16 mouse cellular contexts compared by ENCODE assay signal in the genomic region with DNA sequence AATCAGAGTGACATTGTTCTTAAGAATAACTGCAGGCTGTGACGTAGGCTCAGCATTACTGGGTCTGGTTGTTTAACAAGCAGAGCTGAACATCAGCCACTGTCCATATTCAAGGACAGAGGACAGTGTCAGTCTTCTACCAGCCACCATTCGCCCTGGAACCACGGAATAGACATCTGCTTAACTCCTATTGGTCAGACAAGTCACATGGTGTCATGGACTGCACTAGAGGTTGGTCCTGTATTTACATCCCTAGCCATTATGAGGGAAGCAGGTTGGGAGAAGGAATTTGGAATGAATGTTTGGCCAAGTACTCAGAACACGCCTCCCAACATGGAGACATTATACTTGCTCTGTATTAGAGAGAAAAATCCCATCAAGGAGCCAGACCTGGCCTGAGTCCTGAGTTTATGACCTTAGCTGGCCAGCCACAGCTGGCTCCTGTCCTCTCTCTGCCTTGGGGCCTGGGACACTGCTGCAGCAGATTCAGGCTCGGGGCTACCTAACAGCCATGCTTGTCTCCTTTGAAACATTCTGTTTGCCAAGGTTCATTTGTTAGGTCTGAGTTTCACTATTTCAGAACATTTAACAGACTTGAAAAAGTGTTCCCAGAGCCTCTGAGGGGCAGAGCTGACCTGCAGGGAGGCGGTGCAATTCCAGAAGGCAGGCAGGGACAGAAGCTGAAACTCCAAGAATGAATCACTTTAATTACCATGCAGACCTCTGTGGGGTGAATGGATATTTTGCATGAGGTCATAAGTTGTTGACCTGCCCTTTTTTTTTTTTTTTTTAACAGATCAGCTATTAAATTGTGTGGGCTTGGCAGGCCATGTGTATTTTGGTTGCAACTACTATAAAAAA.
A peak's percentile ranks its signal among the peaks of the same experiment; 100 is the strongest.
DNase-seq lines count a peak whose midpoint lies in the region; ATAC-seq and TF ChIP-seq lines count a peak whose summit lies in the region.
"Had no signal": no experiment of that assay in that cellular context is flagged by ENCODE, and none has a peak within 500 bp of the region (broad histone marks: within the 10 kb centered on the region; RNA-seq: fewer than 3 reads in every experiment).

No protein-coding gene starts in this region.

- POLR2A ChIA-PET in Patski (lab: Charles Lee) = interaction anchor here (0.7 kb wide), 1 partner anchor 372 kb away, joined by 4 read pairs; no protein-coding TSS in a partner anchor

- ATAC-seq in Patski = peak; percentile 75
- peak; percentile 78; the same call in 1 of the 2 replicates for ATAC-seq in kidney, embryonic 16.5 days (ENCODE audit: low FRiP score, low TSS enrichment)
- ATAC-seq in hindbrain, embryonic 12.5 days (ENCODE audit: low FRiP score) = no peak
- ATAC-seq in midbrain, embryonic 15.5 days (replicated peaks) = no peak
- ATAC-seq: hindbrain, postnatal 0 days had no signal

- no peak overlapping the region for H3K4me2 ChIP-seq in kidney, embryonic 16.5 days (replicated peaks; ENCODE audit: low read depth, low read length)
- no peak overlapping the region for H3K4me2 ChIP-seq in hindbrain, embryonic 12.5 days (replicated peaks)
- no peak overlapping the region for H3K4me2 ChIP-seq in midbrain, embryonic 15.5 days
- H3K4me2 ChIP-seq: midbrain, embryonic 12.5 days; neural tube, embryonic 12.5 days had no signal

- no peak overlapping the region for H3K9ac ChIP-seq in kidney, embryonic 16.5 days (replicated peaks; ENCODE audit: low read length)
- no peak overlapping the region for H3K9ac ChIP-seq in hindbrain, embryonic 12.5 days
- no peak overlapping the region for H3K9ac ChIP-seq in midbrain, embryonic 15.5 days
- H3K9ac ChIP-seq: midbrain, embryonic 12.5 days; neural tube, embryonic 12.5 days had no signal

- peak overlapping the region; percentile 6; the same call in 1 of the 2 replicates for H3K27ac ChIP-seq in kidney, embryonic 16.5 days (ENCODE audit: low read length)
- no peak overlapping the region for H3K27ac ChIP-seq in hindbrain, embryonic 12.5 days
- H3K27ac ChIP-seq in midbrain, embryonic 15.5 days = no peak overlapping the region
- H3K27ac ChIP-seq: hindbrain, postnatal 0 days; layer of hippocampus, adult 2 months; midbrain, embryonic 12.5 days; neural tube, embryonic 12.5 days had no signal

- peak; percentile 39 for TF ChIP-seq CTCF in Patski (IDR thresholded peaks at IDR 0.05)

- peak; percentile 3 to 16 for DNase-seq in adrenal gland, postnatal 36 days
- no peak for DNase-seq in adrenal gland, adult 8-10 months
- no peak for DNase-seq in Patski (ENCODE audit: low read depth, low spot score)
- DNase-seq in lung, postnatal 10 days = peak; percentile 52
- DNase-seq in spleen, postnatal 4 days (ENCODE audit: low spot score in 2 of 2) = no peak
- DNase-seq: cerebellum, adult 9-11 months; retina, postnatal 1 day; thymus, adult 18-20 months had no signal

- peaks cover 11% of the 10 kb centered on the region; the same call in 1 of the 2 replicates for H3K4me1 ChIP-seq in kidney, embryonic 16.5 days (ENCODE audit: insufficient read depth, low read length)
- peaks cover 3% of the 10 kb centered on the region; the same call in 1 of the 2 replicates for H3K4me1 ChIP-seq in hindbrain, embryonic 12.5 days
- H3K4me1 ChIP-seq in midbrain, embryonic 15.5 days = no peaks in the 10 kb centered on the region
- H3K4me1 ChIP-seq: midbrain, embryonic 12.5 days; neural tube, embryonic 12.5 days had no signal

- no peak overlapping the region for H3K4me3 ChIP-seq in kidney, embryonic 16.5 days (ENCODE audit: low read length)
- no peak overlapping the region for H3K4me3 ChIP-seq in hindbrain, embryonic 12.5 days
- H3K4me3 ChIP-seq in midbrain, embryonic 15.5 days = no peak overlapping the region
- H3K4me3 ChIP-seq: erythroblast, embryonic 14.5 days; layer of hippocampus, adult 2 months; midbrain, embryonic 12.5 days; neural tube, embryonic 12.5 days had no signal

- no peaks in the 10 kb centered on the region for H3K36me3 ChIP-seq in kidney, embryonic 16.5 days (ENCODE audit: insufficient read depth, low read length)
- H3K36me3 ChIP-seq in hindbrain, embryonic 12.5 days = no peaks in the 10 kb centered on the region
- no peaks in the 10 kb centered on the region for H3K36me3 ChIP-seq in midbrain, embryonic 15.5 days (replicated peaks)
- H3K36me3 ChIP-seq: midbrain, embryonic 12.5 days; neural tube, embryonic 12.5 days had no signal

- no peaks in the 10 kb centered on the region for H3K9me3 ChIP-seq in kidney, embryonic 16.5 days (ENCODE audit: low read length)
- H3K9me3 ChIP-seq in hindbrain, embryonic 12.5 days (replicated peaks) = no peaks in the 10 kb centered on the region
- no peaks in the 10 kb centered on the region for H3K9me3 ChIP-seq in midbrain, embryonic 15.5 days
- H3K9me3 ChIP-seq: midbrain, embryonic 12.5 days; neural tube, embryonic 12.5 days had no signal

- no peaks in the 10 kb centered on the region for H3K27me3 ChIP-seq in Patski
- H3K27me3 ChIP-seq in kidney, embryonic 16.5 days (ENCODE audit: insufficient read depth, low read length) = no peaks in the 10 kb centered on the region
- H3K27me3 ChIP-seq in hindbrain, embryonic 12.5 days = no peaks in the 10 kb centered on the region
- no peaks in the 10 kb centered on the region for H3K27me3 ChIP-seq in midbrain, embryonic 15.5 days (replicated peaks)
- H3K27me3 ChIP-seq: midbrain, embryonic 12.5 days; neural tube, embryonic 12.5 days had no signal

- in situ Hi-C loops in Patski (cut with MboI; ENCODE audit: low pct_unique_long_range_greater_than_20kb) = loop anchor here (25.0 kb wide), 1 partner anchor 271 kb away; no protein-coding TSS in a partner anchor

- CTCF ChIA-PET in Patski (lab: Charles Lee) = interaction anchor here (1.1 kb wide), 1 partner anchor 12 kb away, joined by 3 read pairs; no protein-coding TSS in a partner anchor

- 50% methylated on average over 6 of the region's 6 CpGs for WGBS in kidney, embryonic 16.5 days
- WGBS in hindbrain, embryonic 12.5 days = 64% methylated on average over 6 of the region's 6 CpGs
- 78% methylated on average over 6 of the region's 6 CpGs for WGBS in midbrain, embryonic 15.5 days

Comparison
In these comparisons a context has a peak if more than half of its experiments do, and no peak if none do; other contexts are left out.
1. DNase-seq: peak in adrenal gland, postnatal 36 days (2 of 2) and lung, postnatal 10 days (single experiment); none in adrenal gland, adult 8-10 months (single experiment), Patski (single experiment) and spleen, postnatal 4 days (0 of 2).
2. ATAC-seq: peak in Patski (single experiment) and kidney, embryonic 16.5 days (single experiment); none in hindbrain, embryonic 12.5 days (single experiment) and midbrain, embryonic 15.5 days (single experiment).